Mouse (Mus musculus) neural tube, embryonic 11.5 days (tissue): ENCODE data around the gene Fastkd3. TPM values are rescaled to one million over a fixed set of nuclear protein-coding genes. Genes with fewer than 3 reads are reported as not detected.

ENCODE experiments used
- ATAC-seq: fragments of 200-750 bp; cut with Nextera tagmentation; 2 replicates; pipeline ENCODE4 v1.8.0; 2017; ENCODE audit warnings: moderate number of reproducible peaks, mild to moderate bottlenecking, moderate TSS enrichment, moderate library complexity; ENCODE audit not compliant: insufficient read depth, low FRiP score, low TSS enrichment
- DNase-seq: peaks from one replicate; pipeline ENCODE4 v3.0.0-alpha.2; 2015; ENCODE audit warnings: low spot score
- H3K27ac ChIP-seq: fragments of 300-500 bp; sonication (generic); 2 replicates; pipeline ENCODE4 v1.5.1; 2014; ENCODE audit warnings: low read depth, mild to moderate bottlenecking, low read length
- H3K27me3 ChIP-seq: fragments of 300-500 bp; sonication (generic); 2 replicates; pipeline ENCODE4 v1.6.1; 2014; ENCODE audit warnings: mild to moderate bottlenecking, low read length, mixed read lengths; ENCODE audit not compliant: control insufficient read depth, insufficient read depth
- H3K36me3 ChIP-seq: fragments of 300-500 bp; sonication (generic); 2 replicates; pipeline ENCODE4 v1.6.1; 2014; ENCODE audit warnings: mild to moderate bottlenecking, low read length, moderate library complexity, mixed read lengths; ENCODE audit not compliant: control insufficient read depth, insufficient read depth
- H3K4me1 ChIP-seq: fragments of 300-500 bp; sonication (generic); 2 replicates; pipeline ENCODE4 v1.6.1; 2014; ENCODE audit warnings: low read length, mixed read lengths; ENCODE audit not compliant: control insufficient read depth, insufficient read depth
- H3K4me2 ChIP-seq: fragments of 300-500 bp; sonication (generic); 2 replicates; pipeline ENCODE4 v1.6.1; 2014; ENCODE audit warnings: low read depth, mild to moderate bottlenecking, moderate library complexity
- H3K4me3 ChIP-seq: fragments of 300-500 bp; sonication (generic); 2 replicates; pipeline ENCODE4 v1.5.1; 2014; ENCODE audit warnings: low read depth, low read length
- H3K9ac ChIP-seq: fragments of 300-500 bp; sonication (generic); 2 replicates; pipeline ENCODE4 v1.6.1; 2014; ENCODE audit warnings: mild to moderate bottlenecking, low read length
- H3K9me3 ChIP-seq: fragments of 300-500 bp; sonication (generic); 2 replicates; pipeline ENCODE4 v1.6.1; 2016; ENCODE audit warnings: low read length; ENCODE audit not compliant: control insufficient read depth
- WGBS: fragments of 180-500 bp; shearing (Covaris S2); extraction: QIAGEN DNeasy Blood & Tissue Kit; methylation state at CpG from one replicate; pipeline ENCODE4 v1.1.7; 2014; 5-methylcytosine and 5-hydroxymethylcytosine counted together
- polyA plus RNA-seq: library from polyadenylated mRNA; unstranded; fragments of >200 nt; fragmentation: Nextera tagmentation; extraction: Ambion mirVana; gene quantifications from 2 replicates; pipeline ENCODE4 v1.2.1, GENCODE M21; 2014

The Fastkd3 gene
- polyA plus RNA-seq, 1 experiment from 2014 or later, result 37.3 TPM

DNA sequence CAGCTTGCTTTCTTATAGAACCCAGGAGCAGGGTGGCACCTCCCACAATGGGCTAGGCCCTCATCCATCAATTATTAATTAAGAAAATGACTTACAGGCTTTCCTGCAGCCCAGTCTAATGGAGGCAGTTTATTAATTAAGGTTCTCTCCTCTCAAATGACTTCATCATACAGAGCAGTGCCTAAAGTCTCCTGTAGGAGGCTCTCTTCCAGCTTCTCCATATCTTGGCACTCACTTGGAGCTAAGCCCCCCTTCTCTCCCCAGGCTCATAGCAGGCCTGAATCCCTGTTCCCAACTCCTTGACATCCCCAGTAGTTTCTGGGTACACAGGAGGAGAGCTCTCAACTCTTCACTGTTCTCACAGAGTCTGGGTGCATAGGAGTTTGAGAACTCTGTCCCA, 16.9 kb downstream of the Fastkd3 start:
- Histone ChIP-seq H3K4me1 (no peaks in the 10 kb centered on the region), H3K9me3 (no peaks in the 10 kb centered on the region), H3K9ac (no peak overlapping the region), H3K4me2 (no peak overlapping the region), H3K27ac (no peak overlapping the region), H3K27me3 (no peaks in the 10 kb centered on the region), H3K4me3 (no peak overlapping the region), H3K36me3 (no peaks in the 10 kb centered on the region)
- DNase-seq, result no peak
- ATAC-seq, result no peak

- Histone ChIP-seq H3K36me3 (no peaks in the 10 kb centered on the region), H3K9me3 (no peaks in the 10 kb centered on the region), H3K4me2 (no peak overlapping the region), H3K4me1 (no peaks in the 10 kb centered on the region), H3K27ac (no peak overlapping the region), H3K9ac (no peak overlapping the region), H3K27me3 (no peaks in the 10 kb centered on the region), H3K4me3 (no peak overlapping the region)
- WGBS, result 14% methylated on average over 6 of the region's 6 CpGs
- ATAC-seq, result no peak; the same call in 1 of the 2 replicates
- DNase-seq, result peak; percentile 40
These were observed 19.1 kb downstream of the Fastkd3 start for GRCm38 (mm10) chr13:68601184-68601583.

- no peak overlapping the region for H3K9ac ChIP-seq
These were observed 21.1 kb downstream of the Fastkd3 start for GRCm38 (mm10) chr13:68603085-68603484.

GRCm38 (mm10) chr13:68605689-68606126, 23.7 kb downstream of the Fastkd3 start:
- Histone ChIP-seq H3K4me2 (peak overlapping the region; percentile 29), H3K27ac (no peak overlapping the region), H3K4me3 (peak overlapping the region; percentile 15; the same call in 1 of the 2 replicates), H3K9me3 (no peaks in the 10 kb centered on the region), H3K27me3 (no peaks in the 10 kb centered on the region), H3K36me3 (no peaks in the 10 kb centered on the region), H3K9ac (no peak overlapping the region), H3K4me1 (no peaks in the 10 kb centered on the region)
- ATAC-seq (peak; percentile 69), DNase-seq (peak; percentile 32)
- WGBS, result 3% methylated on average over 10 of the region's 11 CpGs

More at GRCm38 (mm10) chr13:68603085-68603484, 21.1 kb downstream of the Fastkd3 start:
- Histone ChIP-seq H3K9me3 (no peaks in the 10 kb centered on the region), H3K27ac (no peak overlapping the region), H3K4me2 (no peak overlapping the region), H3K4me3 (no peak overlapping the region), H3K36me3 (no peaks in the 10 kb centered on the region), H3K4me1 (no peaks in the 10 kb centered on the region), H3K27me3 (no peaks in the 10 kb centered on the region)
- DNase-seq (no peak), ATAC-seq (no peak)
- WGBS, result 82% methylated on average over 6 of the region's 6 CpGs

- no peaks in the 10 kb centered on the region for H3K9me3 ChIP-seq
- peak overlapping the region; percentile 9; the same call in 1 of the 2 replicates for H3K4me2 ChIP-seq
- H3K27me3 ChIP-seq, result no peaks in the 10 kb centered on the region
- no peaks in the 10 kb centered on the region for H3K36me3 ChIP-seq
- H3K4me1 ChIP-seq, result 0 out of 2 replicates have a peak, but pooled peaks cover under 1% of the 10 kb centered on the region
- no peak for DNase-seq
- ATAC-seq, result no peak
- H3K27ac ChIP-seq, result no peak overlapping the region
- no peak overlapping the region for H3K4me3 ChIP-seq
- H3K9ac ChIP-seq, result no peak overlapping the region
- WGBS, result 59% methylated on average over 21 of the region's 21 CpGs
These were observed 25.8 kb downstream of the Fastkd3 start for GRCm38 (mm10) chr13:68607652-68608405.

- no peaks in the 10 kb centered on the region for H3K27me3 ChIP-seq
- H3K9ac ChIP-seq, result no peak overlapping the region
- H3K27ac ChIP-seq, result no peak overlapping the region
- H3K36me3 ChIP-seq, result no peaks in the 10 kb centered on the region
- H3K9me3 ChIP-seq, result no peaks in the 10 kb centered on the region
- H3K4me1 ChIP-seq, result no peaks in the 10 kb centered on the region
- WGBS, result 65% methylated on average over 6 of the region's 6 CpGs
- no peak for DNase-seq
- no peak overlapping the region for H3K4me2 ChIP-seq
- no peak for ATAC-seq
- no peak overlapping the region for H3K4me3 ChIP-seq
These were observed 40.8 kb downstream of the Fastkd3 start for GRCm38 (mm10) chr13:68622792-68623191.

GRCm38 (mm10) chr13:68627041-68627440, 45.0 kb downstream of the Fastkd3 start:
- DNase-seq (no peak), ATAC-seq (no peak)
- H3K27ac ChIP-seq, result no peak overlapping the region
- no peaks in the 10 kb centered on the region for H3K36me3 ChIP-seq
- no peaks in the 10 kb centered on the region for H3K4me1 ChIP-seq
- H3K9ac ChIP-seq, result no peak overlapping the region
- no peaks in the 10 kb centered on the region for H3K27me3 ChIP-seq
- no peaks in the 10 kb centered on the region for H3K9me3 ChIP-seq
- no peak overlapping the region for H3K4me2 ChIP-seq
- H3K4me3 ChIP-seq, result no peak overlapping the region
- WGBS, result 80% methylated on average over 3 of the region's 3 CpGs
